Mouse (Mus musculus): ENCODE measurements around the gene Rhoh. TPM values are rescaled to one million over a fixed set of nuclear protein-coding genes. Genes with fewer than 3 reads are reported as not detected.

Rhoh gene
- polyA plus RNA-seq, 1 experiment from 2014 or later: 1.7 TPM

DNA sequence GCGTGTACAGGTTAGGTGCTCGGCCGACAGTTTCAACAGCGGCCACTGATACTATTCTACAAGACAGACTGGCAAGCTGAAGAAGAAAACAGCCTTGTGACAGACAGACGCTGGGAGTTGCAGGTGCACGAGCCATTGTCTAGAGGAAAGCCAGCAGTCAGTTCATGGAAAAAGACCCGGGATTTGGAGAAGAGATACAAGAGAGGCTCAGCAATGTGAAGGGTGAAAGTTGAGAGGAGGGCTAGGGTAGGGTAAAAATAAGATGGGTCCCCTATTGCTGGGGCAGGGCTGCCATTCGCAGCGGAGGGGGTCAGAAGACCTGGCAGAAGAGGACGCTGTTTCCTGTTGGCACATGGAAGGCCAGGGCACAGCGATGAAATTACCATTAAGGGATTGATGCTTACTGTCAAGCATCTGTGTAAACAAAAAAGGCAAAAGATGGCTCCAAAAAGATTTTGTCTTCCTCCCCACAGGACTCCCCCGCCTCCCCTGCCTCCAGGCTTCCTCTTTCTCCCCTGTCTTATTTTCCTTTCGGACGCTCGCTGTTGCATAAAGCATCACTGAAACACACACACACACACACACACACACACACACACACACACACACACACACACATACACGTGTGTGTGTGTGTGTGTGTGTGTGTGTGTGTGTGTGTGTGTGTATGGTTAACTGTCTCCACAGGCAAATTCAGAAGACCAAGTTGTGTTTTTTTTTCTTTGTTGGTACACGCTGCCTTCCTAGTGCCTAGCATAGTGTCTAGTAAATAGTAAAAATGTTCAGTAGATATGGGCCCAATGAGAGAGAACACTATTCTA is 4.2 kb upstream of the Rhoh start:
- Histone ChIP-seq H3K4me3 (ENCODE audit: low read depth, low read length) (no peak overlapping the region), H3K36me3 (ENCODE audit: control insufficient read depth, insufficient read depth, low read length) (no peaks in the 10 kb centered on the region), H3K9me3 (ENCODE audit: control insufficient read depth, low read length) (no peaks in the 10 kb centered on the region), H3K27ac (replicated peaks; ENCODE audit: low read depth, low read length) (no peak overlapping the region), H3K4me1 (ENCODE audit: control insufficient read depth, insufficient read depth, low read length) (0 out of 2 replicates have a peak, but pooled peaks cover 3% of the 10 kb centered on the region), H3K9ac (ENCODE audit: low read depth, low read length) (no peak overlapping the region), H3K27me3 (replicated peaks; ENCODE audit: control insufficient read depth, insufficient read depth, low read length) (no peaks in the 10 kb centered on the region), H3K4me2 (ENCODE audit: low read depth, low read length) (no peak overlapping the region)
- WGBS: 84% methylated on average over 16 of the region's 17 CpGs
- DNase-seq (ENCODE audit: low spot score): no peak
- no peak for ATAC-seq (ENCODE audit: low read depth)

DNA sequence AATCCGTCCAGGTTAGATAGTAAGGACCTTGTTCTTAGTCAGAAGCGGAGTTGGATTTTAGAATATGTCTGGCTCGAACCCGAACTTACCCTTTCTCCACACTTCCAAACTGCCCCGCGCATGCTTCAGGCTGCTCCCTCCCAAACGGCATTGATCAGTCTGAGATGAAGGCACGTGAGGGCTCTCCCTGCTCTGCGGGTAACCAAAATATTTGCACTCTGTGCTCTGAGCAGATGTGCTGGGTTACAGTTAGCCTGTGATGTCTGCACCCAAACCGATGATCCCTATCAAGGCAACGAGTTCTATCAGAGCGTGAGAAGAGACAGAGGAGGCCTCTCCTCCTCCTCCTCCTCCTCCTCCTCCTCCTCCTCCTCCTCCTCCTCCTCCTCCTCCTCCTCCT is 3.1 kb upstream of the Rhoh start:
- 51% methylated on average over 12 of the region's 12 CpGs for WGBS
- H3K4me2 ChIP-seq (ENCODE audit: low read depth, low read length): no peak overlapping the region

DNA sequence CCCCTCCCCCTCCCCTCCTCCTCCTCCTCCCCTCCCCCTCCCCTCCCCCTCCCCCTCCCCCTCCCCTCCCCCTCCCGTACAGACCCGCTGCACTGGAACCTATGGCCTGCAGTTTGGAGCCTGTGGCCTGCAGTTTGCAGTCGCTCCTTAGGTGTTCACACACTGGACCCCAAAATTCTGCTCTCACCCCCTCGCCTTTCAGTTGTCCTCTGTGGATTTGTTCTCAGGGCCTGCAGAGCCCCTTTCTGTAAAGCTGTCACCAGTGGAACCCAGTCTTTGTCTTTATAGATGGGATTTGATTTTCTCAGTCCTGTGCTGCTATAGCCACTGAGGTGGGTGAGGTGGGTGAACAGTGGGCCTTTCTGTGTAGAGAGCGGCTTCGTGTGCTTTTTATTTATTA is 2.7 kb upstream of the Rhoh start:
- Histone ChIP-seq H3K4me1 (ENCODE audit: control insufficient read depth, insufficient read depth, low read length) (0 out of 2 replicates have a peak, but pooled peaks cover 3% of the 10 kb centered on the region), H3K36me3 (ENCODE audit: control insufficient read depth, insufficient read depth, low read length) (no peaks in the 10 kb centered on the region), H3K4me3 (ENCODE audit: low read depth, low read length) (no peak overlapping the region), H3K9me3 (ENCODE audit: control insufficient read depth, low read length) (no peaks in the 10 kb centered on the region), H3K4me2 (ENCODE audit: low read depth, low read length) (no peak overlapping the region), H3K27ac (replicated peaks; ENCODE audit: low read depth, low read length) (peak overlapping the region; percentile 48), H3K27me3 (replicated peaks; ENCODE audit: control insufficient read depth, insufficient read depth, low read length) (no peaks in the 10 kb centered on the region), H3K9ac (ENCODE audit: low read depth, low read length) (no peak overlapping the region)
- no peak for DNase-seq (ENCODE audit: low spot score)
- ATAC-seq (ENCODE audit: low read depth): no peak
- WGBS: 76% methylated on average over 3 of the region's 6 CpGs

More for the DNA sequence above, 3.1 kb upstream of the Rhoh start:
- DNase-seq (ENCODE audit: low spot score) (no peak), ATAC-seq (ENCODE audit: low read depth) (no peak)
- Histone ChIP-seq H3K36me3 (ENCODE audit: control insufficient read depth, insufficient read depth, low read length) (no peaks in the 10 kb centered on the region), H3K27ac (replicated peaks; ENCODE audit: low read depth, low read length) (no peak overlapping the region; the same call in 1 of the 2 replicates), H3K4me3 (ENCODE audit: low read depth, low read length) (no peak overlapping the region), H3K9me3 (ENCODE audit: control insufficient read depth, low read length) (no peaks in the 10 kb centered on the region), H3K4me1 (ENCODE audit: control insufficient read depth, insufficient read depth, low read length) (0 out of 2 replicates have a peak, but pooled peaks cover 3% of the 10 kb centered on the region), H3K27me3 (replicated peaks; ENCODE audit: control insufficient read depth, insufficient read depth, low read length) (no peaks in the 10 kb centered on the region), H3K9ac (ENCODE audit: low read depth, low read length) (no peak overlapping the region)

DNA sequence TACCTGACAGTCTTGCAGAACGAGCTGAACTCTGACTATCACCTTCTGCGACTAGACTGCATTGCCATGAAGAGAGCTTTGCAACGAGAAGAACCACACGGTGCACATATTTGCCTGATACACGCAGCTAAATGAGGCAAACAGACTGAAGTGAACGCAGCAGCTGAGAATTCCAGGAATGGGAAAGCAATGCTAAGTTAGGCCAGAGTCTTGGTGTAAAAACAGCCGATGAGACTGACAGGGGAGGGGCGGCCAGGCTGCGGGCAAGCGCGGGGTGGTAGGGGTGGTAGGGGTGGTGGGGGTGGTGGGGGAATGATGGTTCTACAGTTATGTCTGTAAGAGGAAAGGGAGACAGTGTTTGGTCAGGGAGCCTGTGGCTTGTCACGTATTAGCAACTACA is 2.1 kb upstream of the Rhoh start:
- Histone ChIP-seq H3K4me2 (ENCODE audit: low read depth, low read length) (no peak overlapping the region), H3K27ac (replicated peaks; ENCODE audit: low read depth, low read length) (no peak overlapping the region), H3K4me3 (ENCODE audit: low read depth, low read length) (no peak overlapping the region), H3K4me1 (ENCODE audit: control insufficient read depth, insufficient read depth, low read length) (0 out of 2 replicates have a peak, but pooled peaks cover 3% of the 10 kb centered on the region), H3K9ac (ENCODE audit: low read depth, low read length) (no peak overlapping the region), H3K9me3 (ENCODE audit: control insufficient read depth, low read length) (no peaks in the 10 kb centered on the region), H3K36me3 (ENCODE audit: control insufficient read depth, insufficient read depth, low read length) (no peaks in the 10 kb centered on the region), H3K27me3 (replicated peaks; ENCODE audit: control insufficient read depth, insufficient read depth, low read length) (no peaks in the 10 kb centered on the region)
- ATAC-seq (ENCODE audit: low read depth) (peak; percentile 76), DNase-seq (ENCODE audit: low spot score) (peak; percentile 84)
- WGBS: 35% methylated on average over 12 of the region's 12 CpGs

DNA sequence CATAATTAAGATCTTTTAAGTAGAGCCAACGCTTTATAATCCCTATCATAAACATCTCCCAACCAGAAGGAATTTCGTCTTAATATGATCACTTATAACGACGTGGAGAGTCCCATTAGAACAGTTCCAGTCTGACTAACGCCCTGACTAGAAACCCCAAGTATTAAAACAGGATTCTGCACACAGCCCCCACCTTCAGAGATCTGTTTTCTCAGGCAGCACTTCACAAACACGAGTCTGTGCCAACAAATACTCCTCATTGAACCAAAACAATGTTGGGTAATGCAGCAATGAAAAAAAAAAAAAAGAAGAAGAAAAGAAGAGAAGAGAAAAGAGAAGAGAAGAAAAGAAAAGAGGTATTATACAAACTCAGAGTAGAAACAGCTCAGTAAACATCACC is 1.6 kb upstream of the Rhoh start:
- 40% methylated on average over 6 of the region's 6 CpGs for WGBS
- no peak overlapping the region for H3K4me3 ChIP-seq (ENCODE audit: low read depth, low read length)
- no peak overlapping the region for H3K9ac ChIP-seq (ENCODE audit: low read depth, low read length)
- H3K4me1 ChIP-seq (ENCODE audit: control insufficient read depth, insufficient read depth, low read length): 0 out of 2 replicates have a peak, but pooled peaks cover 3% of the 10 kb centered on the region
- H3K27me3 ChIP-seq (replicated peaks; ENCODE audit: control insufficient read depth, insufficient read depth, low read length): no peaks in the 10 kb centered on the region
- no peak for ATAC-seq (ENCODE audit: low read depth)
- H3K27ac ChIP-seq (replicated peaks; ENCODE audit: low read depth, low read length): no peak overlapping the region
- no peak overlapping the region for H3K4me2 ChIP-seq (ENCODE audit: low read depth, low read length)
- H3K9me3 ChIP-seq (ENCODE audit: control insufficient read depth, low read length): no peaks in the 10 kb centered on the region
- no peaks in the 10 kb centered on the region for H3K36me3 ChIP-seq (ENCODE audit: control insufficient read depth, insufficient read depth, low read length)
- DNase-seq (ENCODE audit: low spot score): no peak

DNA sequence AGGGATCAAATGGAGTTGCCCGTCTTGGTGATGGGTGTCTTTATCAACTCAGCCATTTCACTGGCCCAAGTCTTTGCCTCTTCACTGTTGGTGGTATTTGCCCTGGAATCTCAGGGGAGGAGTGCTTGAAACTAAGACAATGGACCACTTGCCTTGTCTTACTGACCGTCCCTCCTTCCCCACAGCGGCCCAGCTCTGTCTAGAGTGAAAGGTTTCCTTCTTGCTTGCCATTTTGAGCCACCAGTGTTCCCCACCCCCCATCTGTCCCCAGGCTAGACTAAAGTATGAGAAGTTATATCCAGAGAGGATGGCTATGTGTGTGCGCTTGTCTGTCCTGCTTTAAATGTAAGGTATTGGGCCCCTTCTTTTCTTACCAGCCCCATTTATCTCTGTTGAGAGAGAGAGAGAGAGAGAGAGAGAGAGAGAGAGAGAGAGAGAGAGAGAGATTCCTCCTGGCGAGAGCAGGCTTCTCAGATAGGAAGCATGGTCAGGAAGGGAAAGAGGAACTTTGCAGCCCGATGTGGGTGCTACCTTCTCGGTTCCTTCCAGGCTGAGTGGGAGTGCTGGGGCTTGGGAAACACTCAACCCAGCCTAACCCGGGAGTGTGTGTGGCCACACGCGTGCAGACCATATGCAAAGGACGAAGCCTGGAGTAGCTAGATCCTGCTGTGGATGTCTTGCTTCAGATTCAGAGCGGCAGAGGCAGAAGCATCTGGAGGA is 572 bp upstream of the Rhoh start:
- no peaks in the 10 kb centered on the region for H3K36me3 ChIP-seq (ENCODE audit: control insufficient read depth, insufficient read depth, low read length)
- DNase-seq (ENCODE audit: low spot score): no peak
- no peaks in the 10 kb centered on the region for H3K4me1 ChIP-seq (ENCODE audit: control insufficient read depth, insufficient read depth, low read length)
- no peaks in the 10 kb centered on the region for H3K27me3 ChIP-seq (replicated peaks; ENCODE audit: control insufficient read depth, insufficient read depth, low read length)
- H3K27ac ChIP-seq (replicated peaks; ENCODE audit: low read depth, low read length): no peak overlapping the region
- no peak overlapping the region for H3K4me2 ChIP-seq (ENCODE audit: low read depth, low read length)
- H3K9me3 ChIP-seq (ENCODE audit: control insufficient read depth, low read length): no peaks in the 10 kb centered on the region
- no peak overlapping the region for H3K4me3 ChIP-seq (ENCODE audit: low read depth, low read length)
- WGBS: 71% methylated on average over 12 of the region's 12 CpGs
- no peak overlapping the region for H3K9ac ChIP-seq (ENCODE audit: low read depth, low read length)
- no peak for ATAC-seq (ENCODE audit: low read depth)

DNA sequence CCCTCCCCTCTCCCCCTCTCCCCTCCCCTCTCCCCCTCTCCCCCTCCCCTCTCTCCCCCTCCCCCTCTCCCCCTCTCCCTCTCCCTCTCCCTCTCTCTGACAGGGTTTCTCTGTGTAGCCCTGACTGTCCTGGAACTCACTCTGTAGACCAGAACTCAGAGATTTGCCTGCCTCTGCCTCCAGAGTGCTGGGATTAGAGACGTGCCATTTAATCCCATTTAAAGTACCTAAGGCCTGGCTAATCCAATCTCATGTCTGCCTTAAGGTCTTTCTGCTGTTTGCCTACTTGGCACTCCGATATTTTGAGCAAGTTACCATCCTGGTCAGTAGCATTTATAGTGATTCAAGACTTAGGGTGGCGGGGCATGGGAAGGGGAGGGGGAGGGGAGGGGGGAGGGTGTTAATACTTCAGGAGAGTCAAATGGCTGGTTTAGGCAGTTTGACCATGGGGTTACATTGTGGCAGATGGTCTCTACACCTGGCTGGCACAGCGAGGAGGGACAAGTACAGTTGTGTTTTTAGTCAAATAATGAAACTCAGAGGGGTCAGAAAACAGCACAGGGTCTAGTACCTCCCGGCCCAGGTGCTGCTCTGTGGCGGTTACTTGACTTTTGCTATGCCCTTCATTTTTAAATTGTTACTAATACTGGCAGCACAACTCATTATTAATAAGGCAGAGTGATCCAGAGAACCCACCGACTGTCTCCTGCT is 1.4 kb downstream of the Rhoh start:
- no peaks in the 10 kb centered on the region for H3K4me1 ChIP-seq (ENCODE audit: control insufficient read depth, insufficient read depth, low read length)
- H3K4me3 ChIP-seq (ENCODE audit: low read depth, low read length): no peak overlapping the region
- no peaks in the 10 kb centered on the region for H3K27me3 ChIP-seq (replicated peaks; ENCODE audit: control insufficient read depth, insufficient read depth, low read length)
- H3K4me2 ChIP-seq (ENCODE audit: low read depth, low read length): no peak overlapping the region
- ATAC-seq (ENCODE audit: low read depth): no peak
- H3K9me3 ChIP-seq (ENCODE audit: control insufficient read depth, low read length): no peaks in the 10 kb centered on the region
- H3K36me3 ChIP-seq (ENCODE audit: control insufficient read depth, insufficient read depth, low read length): no peaks in the 10 kb centered on the region
- H3K27ac ChIP-seq (replicated peaks; ENCODE audit: low read depth, low read length): no peak overlapping the region
- 89% methylated on average over 7 of the region's 7 CpGs for WGBS
- H3K9ac ChIP-seq (ENCODE audit: low read depth, low read length): no peak overlapping the region
- no peak for DNase-seq (ENCODE audit: low spot score)

DNA sequence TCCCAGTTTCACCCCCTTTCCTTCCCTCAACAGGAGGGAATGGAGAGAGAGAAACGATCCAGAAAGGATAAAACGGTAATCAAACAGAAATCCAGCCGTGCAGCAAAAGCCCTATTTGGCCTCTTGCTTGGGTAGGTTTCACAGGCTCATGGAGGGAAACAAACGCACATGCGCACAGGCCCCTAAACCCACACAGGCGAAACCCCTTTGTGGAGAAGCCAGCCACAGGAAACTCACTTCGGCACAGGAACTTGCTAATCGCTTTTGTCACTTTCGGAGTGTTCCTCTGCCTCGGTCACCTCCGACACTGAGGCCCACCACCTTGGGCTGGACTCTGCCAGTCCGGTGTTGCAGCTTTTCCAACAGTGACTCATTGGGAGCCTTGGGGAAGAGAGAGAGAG is 2.3 kb downstream of the Rhoh start:
- Histone ChIP-seq H3K27ac (replicated peaks; ENCODE audit: low read depth, low read length) (no peak overlapping the region), H3K9me3 (ENCODE audit: control insufficient read depth, low read length) (no peaks in the 10 kb centered on the region), H3K9ac (ENCODE audit: low read depth, low read length) (no peak overlapping the region), H3K36me3 (ENCODE audit: control insufficient read depth, insufficient read depth, low read length) (no peaks in the 10 kb centered on the region), H3K4me2 (ENCODE audit: low read depth, low read length) (no peak overlapping the region), H3K27me3 (replicated peaks; ENCODE audit: control insufficient read depth, insufficient read depth, low read length) (no peaks in the 10 kb centered on the region), H3K4me1 (ENCODE audit: control insufficient read depth, insufficient read depth, low read length) (no peaks in the 10 kb centered on the region), H3K4me3 (ENCODE audit: low read depth, low read length) (no peak overlapping the region)
- DNase-seq (ENCODE audit: low spot score) (no peak), ATAC-seq (ENCODE audit: low read depth) (no peak)
- 74% methylated on average over 12 of the region's 12 CpGs for WGBS
